Mouse (Mus musculus) hindbrain, embryonic 13.5 days (tissue): ENCODE data around the gene Layn. TPM values are rescaled to one million over a fixed set of nuclear protein-coding genes. Genes with fewer than 3 reads are reported as not detected.

Experiments used
- ATAC-seq: fragments of 200-750 bp; cut with Nextera tagmentation; 2 replicates; pipeline ENCODE4 v1.8.0; 2017; ENCODE audit warnings: moderate TSS enrichment; ENCODE audit not compliant: low FRiP score
- H3K27ac ChIP-seq: fragments of 300-500 bp; sonication (generic); 2 replicates; pipeline ENCODE4 v1.5.1; 2015; ENCODE audit warnings: inconsistent platforms, mild to moderate bottlenecking, moderate library complexity
- H3K27me3 ChIP-seq: fragments of 300-500 bp; sonication (generic); 2 replicates; pipeline ENCODE4 v1.6.1; 2015; ENCODE audit warnings: mild to moderate bottlenecking, inconsistent platforms
- H3K36me3 ChIP-seq: fragments of 300-500 bp; sonication (generic); 2 replicates; pipeline ENCODE4 v1.6.1; 2015; ENCODE audit warnings: mild to moderate bottlenecking, inconsistent platforms
- H3K4me1 ChIP-seq: fragments of 300-500 bp; sonication (generic); replicated peaks from 2 replicates; pipeline ENCODE4 v1.6.1; 2015; ENCODE audit warnings: inconsistent platforms
- H3K4me2 ChIP-seq: fragments of 300-500 bp; sonication (generic); 2 replicates; pipeline ENCODE4 v1.6.1; 2015; ENCODE audit warnings: inconsistent platforms, mild to moderate bottlenecking, moderate library complexity
- H3K4me3 ChIP-seq: fragments of 300-500 bp; sonication (generic); 2 replicates; pipeline ENCODE4 v1.5.1; 2015; ENCODE audit warnings: mild to moderate bottlenecking, inconsistent platforms
- H3K9ac ChIP-seq: fragments of 300-500 bp; sonication (generic); 2 replicates; pipeline ENCODE4 v1.6.1; 2015; ENCODE audit warnings: mild to moderate bottlenecking, inconsistent platforms
- H3K9me3 ChIP-seq: fragments of 300-500 bp; sonication (generic); 2 replicates; pipeline ENCODE4 v1.6.1; 2016; ENCODE audit warnings: inconsistent platforms
- WGBS: fragments of 180-500 bp; shearing (Covaris S2); methylation state at CpG from one replicate; pipeline ENCODE4 v1.1.7; 2015; 5-methylcytosine and 5-hydroxymethylcytosine counted together
- polyA plus RNA-seq: library from polyadenylated mRNA; unstranded; fragments of >200 nt; fragmentation: Nextera tagmentation; extraction: Ambion mirVana; gene quantifications from 2 replicates; pipeline ENCODE4 v1.2.1, GENCODE M21; 2015

Layn gene
- polyA plus RNA-seq, 1 experiment from 2014 or later: 2.1 TPM

- Histone ChIP-seq H3K4me3 (no peak overlapping the region), H3K27ac (no peak overlapping the region), H3K9me3 (no peaks in the 10 kb centered on the region), H3K4me1 (peaks cover 4% of the 10 kb centered on the region), H3K27me3 (peaks cover 9% of the 10 kb centered on the region), H3K9ac (no peak overlapping the region), H3K4me2 (no peak overlapping the region), H3K36me3 (no peaks in the 10 kb centered on the region)
- ATAC-seq: no peak
- WGBS: 91% methylated on average over 4 of the region's 4 CpGs
These were observed 6.1 kb downstream of the Layn start for GRCm38 (mm10) chr9:51070801-51071200.

- Histone ChIP-seq H3K4me2 (no peak overlapping the region), H3K9me3 (no peaks in the 10 kb centered on the region)
These were observed 8.7 kb downstream of the Layn start for GRCm38 (mm10) chr9:51068202-51068601.

DNA sequence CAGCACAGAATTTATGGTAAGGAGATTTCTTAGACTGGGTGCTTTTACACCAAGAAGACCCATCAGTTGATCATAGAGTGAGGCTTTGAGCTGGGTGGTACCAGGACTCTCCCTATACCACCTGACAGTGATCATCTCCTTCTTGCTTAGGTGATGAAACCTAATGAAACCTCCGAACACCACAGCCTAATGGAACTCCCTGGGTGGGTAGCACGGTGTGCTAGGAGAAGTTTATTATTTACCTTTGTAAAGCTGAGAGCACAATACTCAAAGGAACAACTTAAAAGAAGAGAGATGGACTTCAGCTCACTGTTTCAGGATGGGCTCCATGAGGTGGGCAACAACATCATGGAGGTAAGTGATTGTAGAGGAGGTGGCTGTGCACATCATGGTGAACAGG, 16.3 kb downstream of the Layn start, which contains the start of gene Btg4:
TSS of gene Btg4 (plus strand) at position 301 of the 400 bp plus-strand sequence.
- no peaks in the 10 kb centered on the region for H3K27me3 ChIP-seq
- no peak within 1 kb of the TSS for H3K27ac ChIP-seq
- H3K4me1 ChIP-seq: no peaks in the 10 kb centered on the region
- H3K4me2 ChIP-seq: no peak within 1 kb of the TSS
- H3K9ac ChIP-seq: no peak within 1 kb of the TSS
- WGBS: 94% methylated on average over 2 of the region's 2 CpGs
- no peaks in the 10 kb centered on the region for H3K36me3 ChIP-seq
- no peak for ATAC-seq
- no peaks in the 10 kb centered on the region for H3K9me3 ChIP-seq
- H3K4me3 ChIP-seq: no peak within 1 kb of the TSS

More at GRCm38 (mm10) chr9:51068202-51068601, 8.7 kb downstream of the Layn start:
- Histone ChIP-seq H3K36me3 (no peaks in the 10 kb centered on the region), H3K27ac (no peak overlapping the region), H3K9ac (no peak overlapping the region), H3K27me3 (no peaks in the 10 kb centered on the region), H3K4me1 (no peaks in the 10 kb centered on the region), H3K4me3 (no peak overlapping the region)
- no peak for ATAC-seq
- WGBS: 65% methylated on average over 3 of the region's 3 CpGs

DNA sequence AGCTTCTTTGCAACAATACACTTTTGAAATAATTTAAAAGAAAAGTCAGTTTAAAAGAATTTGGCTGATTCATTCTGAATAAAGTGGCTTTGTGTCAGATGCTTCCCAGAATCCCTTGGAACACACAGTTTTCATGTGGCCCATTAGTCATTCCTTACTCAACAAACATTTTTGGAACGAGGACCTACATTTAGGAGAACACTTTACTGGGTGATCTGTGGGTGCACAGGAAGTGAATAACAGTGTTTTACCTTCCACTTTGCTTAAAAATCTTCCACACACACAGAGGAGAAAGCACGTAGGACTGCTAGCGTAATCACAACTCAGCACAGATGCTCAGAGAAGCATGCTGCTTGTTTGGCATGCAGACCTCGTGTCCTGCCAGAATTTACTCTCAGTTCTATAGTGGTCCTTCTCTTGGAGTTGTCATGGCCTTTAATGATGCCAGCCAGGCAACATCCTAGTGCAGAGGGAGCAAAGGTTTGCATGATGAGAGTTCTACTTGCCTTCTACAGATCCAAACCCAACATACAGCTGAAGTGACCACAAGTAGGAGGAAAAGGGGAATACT, 17.9 kb downstream of the Layn start:
- H3K9me3 ChIP-seq: no peaks in the 10 kb centered on the region
- no peak for ATAC-seq
- no peak overlapping the region for H3K4me3 ChIP-seq
- H3K4me1 ChIP-seq: no peaks in the 10 kb centered on the region
- WGBS: 86% methylated on average over 4 of the region's 4 CpGs
- H3K9ac ChIP-seq: no peak overlapping the region
- H3K36me3 ChIP-seq: no peaks in the 10 kb centered on the region
- H3K27ac ChIP-seq: no peak overlapping the region
- no peak overlapping the region for H3K4me2 ChIP-seq
- H3K27me3 ChIP-seq: no peaks in the 10 kb centered on the region

DNA sequence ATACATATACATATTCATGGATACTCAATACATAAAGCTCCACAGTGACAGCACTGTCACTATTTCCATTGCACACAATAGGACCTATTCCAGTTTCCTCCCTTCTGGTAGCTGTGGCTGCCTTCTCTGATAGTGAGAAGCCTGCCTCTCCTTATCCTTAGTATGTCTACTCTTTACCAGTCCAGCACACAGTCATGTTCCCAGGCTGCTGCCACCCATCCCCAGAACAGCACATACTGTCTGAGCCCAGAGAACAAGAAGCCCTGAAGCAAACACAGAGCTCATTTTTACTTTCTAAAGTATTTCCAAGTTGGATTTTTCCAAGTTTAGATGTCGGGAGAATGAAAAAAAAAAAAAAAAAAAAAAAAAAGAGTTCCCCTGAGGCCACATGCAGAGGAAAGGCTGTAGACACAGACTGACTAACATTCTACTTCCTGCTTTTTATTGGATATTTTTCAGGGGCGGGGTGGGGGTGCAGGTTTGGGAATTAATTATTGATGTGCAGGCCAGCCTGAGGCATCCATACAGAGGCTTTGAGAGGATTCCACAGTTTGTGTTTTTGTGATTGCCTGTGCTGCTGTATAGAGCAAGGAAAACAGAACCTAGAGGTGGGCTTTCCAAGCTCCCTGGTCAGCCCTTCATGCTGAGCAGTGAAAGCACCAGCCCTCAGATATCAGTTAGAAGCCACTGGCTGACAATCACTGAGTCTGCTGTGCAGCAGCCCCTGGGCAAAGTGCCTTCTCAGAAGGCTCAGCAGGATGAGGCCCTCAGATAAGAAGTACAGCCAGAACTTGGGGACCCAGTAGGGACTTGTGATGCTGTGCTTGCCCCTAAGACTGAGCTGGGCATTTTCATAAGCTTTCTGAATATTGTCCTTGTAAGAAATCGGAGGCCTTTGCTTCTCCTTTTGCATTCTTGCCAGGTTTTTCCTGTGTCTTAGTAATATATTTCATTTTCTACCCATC, 20.3 kb downstream of the Layn start:
- H3K9me3 ChIP-seq: no peaks in the 10 kb centered on the region
- 70% methylated on average over 3 of the region's 3 CpGs for WGBS
- no peaks in the 10 kb centered on the region for H3K27me3 ChIP-seq
- H3K36me3 ChIP-seq: no peaks in the 10 kb centered on the region
- H3K27ac ChIP-seq: no peak overlapping the region
- H3K4me1 ChIP-seq: no peaks in the 10 kb centered on the region
- ATAC-seq: no peak
- no peak overlapping the region for H3K9ac ChIP-seq
- no peak overlapping the region for H3K4me3 ChIP-seq
- no peak overlapping the region for H3K4me2 ChIP-seq

GRCm38 (mm10) chr9:51052180-51052579, 24.7 kb downstream of the Layn start:
- Histone ChIP-seq H3K27me3 (no peaks in the 10 kb centered on the region), H3K27ac (no peak overlapping the region), H3K4me1 (no peaks in the 10 kb centered on the region), H3K4me2 (no peak overlapping the region), H3K4me3 (no peak overlapping the region), H3K9me3 (no peaks in the 10 kb centered on the region), H3K9ac (no peak overlapping the region), H3K36me3 (no peaks in the 10 kb centered on the region)
- whole genome bisulfite sequencing: 81% methylated on average over 3 of the region's 3 CpGs
- no peak for ATAC-seq

- Histone ChIP-seq H3K4me2 (no peak overlapping the region), H3K9me3 (no peaks in the 10 kb centered on the region), H3K27me3 (no peaks in the 10 kb centered on the region), H3K27ac (no peak overlapping the region), H3K4me1 (no peaks in the 10 kb centered on the region), H3K4me3 (no peak overlapping the region), H3K36me3 (no peaks in the 10 kb centered on the region), H3K9ac (no peak overlapping the region)
- ATAC-seq: no peak
- WGBS: 84% methylated on average over 6 of the region's 6 CpGs
These were observed 34.8 kb downstream of the Layn start for GRCm38 (mm10) chr9:51042136-51042535.

- 93% methylated on average over 7 of the region's 7 CpGs for WGBS
- H3K9me3 ChIP-seq: no peaks in the 10 kb centered on the region
- no peak overlapping the region for H3K27ac ChIP-seq
- no peaks in the 10 kb centered on the region for H3K27me3 ChIP-seq
- H3K4me1 ChIP-seq: no peaks in the 10 kb centered on the region
- no peak overlapping the region for H3K9ac ChIP-seq
- no peak overlapping the region for H3K4me3 ChIP-seq
- H3K4me2 ChIP-seq: no peak overlapping the region
- no peaks in the 10 kb centered on the region for H3K36me3 ChIP-seq
- ATAC-seq: no peak
These were observed 35.4 kb downstream of the Layn start for GRCm38 (mm10) chr9:51041491-51041980.

DNA sequence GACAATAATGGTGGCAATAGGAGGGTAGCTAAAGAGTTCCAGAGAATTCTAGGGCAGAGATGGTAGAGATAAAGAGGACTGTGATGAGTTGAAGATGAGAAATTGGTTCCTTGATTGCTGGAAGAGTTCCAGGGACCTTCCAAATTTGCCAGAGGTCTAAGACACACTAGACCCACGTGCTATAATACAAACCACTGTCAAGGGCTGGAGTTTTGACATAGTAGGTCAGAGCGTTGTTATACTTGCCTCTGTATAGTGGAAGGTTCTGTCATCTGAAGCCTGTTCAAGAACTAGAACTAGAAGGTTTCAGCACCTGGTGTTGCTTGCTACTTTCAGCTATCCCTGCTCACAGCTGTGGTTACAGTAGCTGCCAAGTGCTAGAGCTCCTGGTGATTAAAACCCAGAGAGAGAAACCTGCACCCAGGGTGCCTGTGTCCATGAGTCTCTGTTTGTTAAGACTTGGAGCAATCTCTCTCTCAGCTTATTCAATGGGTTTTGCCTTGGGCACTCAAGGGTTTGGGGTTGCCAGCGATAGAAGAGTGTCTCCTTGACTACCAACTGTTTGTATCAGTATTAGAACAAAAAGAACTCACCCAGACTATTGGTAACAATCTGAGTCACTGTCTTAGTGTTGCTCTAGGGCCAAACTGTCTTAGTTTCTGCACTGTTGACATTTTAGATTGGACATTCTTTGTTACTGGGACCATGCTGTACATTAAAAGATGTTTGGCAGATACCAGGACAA, 43.9 kb downstream of the Layn start:
- ATAC-seq: no peak
- Histone ChIP-seq H3K9ac (no peak overlapping the region), H3K9me3 (no peaks in the 10 kb centered on the region), H3K36me3 (no peaks in the 10 kb centered on the region), H3K4me1 (no peaks in the 10 kb centered on the region), H3K4me2 (no peak overlapping the region), H3K4me3 (no peak overlapping the region), H3K27ac (no peak overlapping the region), H3K27me3 (no peaks in the 10 kb centered on the region)
- 83% methylated on average over 3 of the region's 3 CpGs for WGBS

GRCm38 (mm10) chr9:51032291-51032690, 44.6 kb downstream of the Layn start:
- WGBS: 65% methylated on average over 8 of the region's 8 CpGs
- Histone ChIP-seq H3K4me2 (no peak overlapping the region), H3K4me1 (no peaks in the 10 kb centered on the region), H3K27ac (no peak overlapping the region), H3K36me3 (no peaks in the 10 kb centered on the region), H3K9me3 (no peaks in the 10 kb centered on the region), H3K4me3 (no peak overlapping the region), H3K9ac (no peak overlapping the region), H3K27me3 (no peaks in the 10 kb centered on the region)
- no peak for ATAC-seq

DNA sequence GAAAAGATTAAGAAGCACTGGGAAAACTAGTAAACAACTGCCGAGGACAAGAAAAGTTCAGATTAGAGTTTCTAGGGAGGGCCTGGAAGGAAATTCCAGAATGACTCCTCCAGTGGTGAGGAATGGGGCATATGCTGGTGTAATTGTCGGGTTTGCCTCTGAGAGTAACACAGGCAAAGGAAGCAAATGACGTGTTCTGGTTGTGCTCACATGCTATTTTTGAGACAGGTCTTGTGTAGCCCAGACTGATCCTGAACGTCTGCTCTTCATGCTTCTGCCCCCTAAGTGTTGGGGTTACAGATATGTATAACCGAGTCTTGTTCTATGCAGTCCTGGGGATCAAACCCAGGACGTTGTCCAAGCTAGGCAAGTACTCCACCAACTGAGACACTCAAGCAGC, 45.3 kb downstream of the Layn start:
- no peaks in the 10 kb centered on the region for H3K9me3 ChIP-seq
- H3K4me1 ChIP-seq: no peaks in the 10 kb centered on the region
- H3K9ac ChIP-seq: no peak overlapping the region
- no peaks in the 10 kb centered on the region for H3K36me3 ChIP-seq
- no peak overlapping the region for H3K27ac ChIP-seq
- ATAC-seq: no peak
- no peak overlapping the region for H3K4me3 ChIP-seq
- no peak overlapping the region for H3K4me2 ChIP-seq
- WGBS: 75% methylated on average over 6 of the region's 6 CpGs
- H3K27me3 ChIP-seq: no peaks in the 10 kb centered on the region

GRCm38 (mm10) chr9:51030147-51030546, 46.7 kb downstream of the Layn start:
- H3K4me1 ChIP-seq: no peaks in the 10 kb centered on the region
- H3K4me2 ChIP-seq: no peak overlapping the region
- H3K9ac ChIP-seq: no peak overlapping the region
- no peak overlapping the region for H3K27ac ChIP-seq
- ATAC-seq: no peak
- no peaks in the 10 kb centered on the region for H3K36me3 ChIP-seq
- no peak overlapping the region for H3K4me3 ChIP-seq
- H3K9me3 ChIP-seq: no peaks in the 10 kb centered on the region
- 67% methylated on average over 1 of the region's 1 CpGs for WGBS
- H3K27me3 ChIP-seq: no peaks in the 10 kb centered on the region
